Mouse (Mus musculus) kidney, embryonic 16.5 days (tissue): ENCODE data around the gene Gm6096. TPM values are rescaled to one million over a fixed set of nuclear protein-coding genes. Genes with fewer than 3 reads are reported as not detected.
"Not testable (repeated sequence)": the region's sequence is repeated elsewhere in the genome, so short reads cannot be mapped to it uniquely, and the experiment has no call there.

Experiments used
- ATAC-seq: fragments of 200-750 bp; cut with Nextera tagmentation; 2 replicates; pipeline ENCODE4 v1.8.0; 2017; ENCODE audit warnings: moderate TSS enrichment; ENCODE audit not compliant: low FRiP score, low TSS enrichment
- H3K27ac ChIP-seq: fragments of 300-500 bp; sonication (generic); 2 replicates; pipeline ENCODE4 v1.5.1; 2014; ENCODE audit warnings: low read length
- H3K27me3 ChIP-seq: fragments of 300-500 bp; sonication (generic); 2 replicates; pipeline ENCODE4 v1.6.1; 2014; ENCODE audit warnings: low read length, control low read depth, mixed read lengths; ENCODE audit not compliant: insufficient read depth
- H3K36me3 ChIP-seq: fragments of 300-500 bp; sonication (generic); 2 replicates; pipeline ENCODE4 v1.6.1; 2014; ENCODE audit warnings: low read length, control low read depth, mixed read lengths; ENCODE audit not compliant: insufficient read depth
- H3K4me1 ChIP-seq: fragments of 300-500 bp; sonication (generic); 2 replicates; pipeline ENCODE4 v1.6.1; 2014; ENCODE audit warnings: low read length, control low read depth, mixed read lengths; ENCODE audit not compliant: insufficient read depth
- H3K4me2 ChIP-seq: fragments of 300-500 bp; sonication (generic); replicated peaks from 2 replicates; pipeline ENCODE4 v1.6.1; 2014; ENCODE audit warnings: low read depth, low read length
- H3K4me3 ChIP-seq: fragments of 300-500 bp; sonication (generic); 2 replicates; pipeline ENCODE4 v1.5.1; 2014; ENCODE audit warnings: mild to moderate bottlenecking, low read length
- H3K9ac ChIP-seq: fragments of 300-500 bp; sonication (generic); replicated peaks from 2 replicates; pipeline ENCODE4 v1.6.1; 2014; ENCODE audit warnings: low read length
- H3K9me3 ChIP-seq: fragments of 300-500 bp; sonication (generic); 2 replicates; pipeline ENCODE4 v1.6.1; 2016; ENCODE audit warnings: low read length, control low read depth
- WGBS: fragments of 180-500 bp; shearing (Covaris S2); extraction: QIAGEN DNeasy Blood & Tissue Kit; methylation state at CpG from one replicate; pipeline ENCODE4 v1.1.7; 2014; 5-methylcytosine and 5-hydroxymethylcytosine counted together
- polyA plus RNA-seq: library from polyadenylated mRNA; unstranded; fragments of >200 nt; fragmentation: Nextera tagmentation; extraction: Ambion mirVana; gene quantifications from 2 replicates; pipeline ENCODE4 v1.2.1, GENCODE M21; 2015

The Gm6096 gene
- 0.45 and 0.51 TPM in 2 replicates for polyA plus RNA-seq

GRCm38 (mm10) chr7:34250738-34251137 is at the start of gene Gm6096:
Gm6096 (plus strand) TSS chr7:34251038.
- no peak within 1 kb of the TSS for H3K27ac ChIP-seq
- WGBS, result 94% methylated on average over 7 of the region's 7 CpGs
- no peak within 1 kb of the TSS for H3K4me3 ChIP-seq
- H3K9ac ChIP-seq, result no peak within 1 kb of the TSS
- H3K27me3 ChIP-seq, result no peaks in the 10 kb centered on the region
- no peaks in the 10 kb centered on the region for H3K4me1 ChIP-seq
- no peak for ATAC-seq
- H3K4me2 ChIP-seq, result no peak within 1 kb of the TSS
- H3K9me3 ChIP-seq, result no peaks in the 10 kb centered on the region
- H3K36me3 ChIP-seq, result peaks cover 51% of the 10 kb centered on the region

GRCm38 (mm10) chr7:34202147-34202546 is 48.7 kb upstream of the Gm6096 start:
- H3K4me1 ChIP-seq, H3K4me2 ChIP-seq, H3K27me3 ChIP-seq, H3K9ac ChIP-seq, H3K4me3 ChIP-seq, H3K27ac ChIP-seq, H3K9me3 ChIP-seq: not testable (repeated sequence)
- H3K36me3 ChIP-seq, result peaks cover 69% of the 10 kb centered on the region
- 0 out of 2 replicates have a peak, but pooled peaks have one; percentile 51 for ATAC-seq
- 86% methylated on average over 10 of the region's 10 CpGs for WGBS

- WGBS, result 91% methylated on average over 6 of the region's 6 CpGs
- Histone ChIP-seq H3K27ac (no peak overlapping the region), H3K27me3 (no peaks in the 10 kb centered on the region), H3K4me1 (no peaks in the 10 kb centered on the region), H3K4me3 (no peak overlapping the region), H3K36me3 (peaks cover 97% of the 10 kb centered on the region), H3K4me2 (no peak overlapping the region), H3K9me3 (no peaks in the 10 kb centered on the region), H3K9ac (no peak overlapping the region)
- ATAC-seq, result no peak
These were observed 44.5 kb upstream of the Gm6096 start for GRCm38 (mm10) chr7:34206331-34206730.

GRCm38 (mm10) chr7:34208027-34208745 is 42.7 kb upstream of the Gm6096 start:
- ATAC-seq, result no peak
- Histone ChIP-seq H3K27ac (no peak overlapping the region), H3K4me3 (no peak overlapping the region), H3K9ac (no peak overlapping the region), H3K27me3 (no peaks in the 10 kb centered on the region), H3K9me3 (no peaks in the 10 kb centered on the region), H3K4me2 (no peak overlapping the region), H3K4me1 (no peaks in the 10 kb centered on the region), H3K36me3 (peaks cover 97% of the 10 kb centered on the region)
- 85% methylated on average over 9 of the region's 9 CpGs for WGBS

GRCm38 (mm10) chr7:34213281-34213680 is 37.6 kb upstream of the Gm6096 start:
- H3K36me3 ChIP-seq, result peaks cover 89% of the 10 kb centered on the region
- no peaks in the 10 kb centered on the region for H3K9me3 ChIP-seq
- H3K27ac ChIP-seq, result no peak overlapping the region
- H3K9ac ChIP-seq, result no peak overlapping the region
- H3K4me3 ChIP-seq, result no peak overlapping the region
- 93% methylated on average over 7 of the region's 7 CpGs for WGBS
- no peaks in the 10 kb centered on the region for H3K4me1 ChIP-seq
- H3K27me3 ChIP-seq, result no peaks in the 10 kb centered on the region
- no peak for ATAC-seq
- no peak overlapping the region for H3K4me2 ChIP-seq

GRCm38 (mm10) chr7:34214644-34215043 is 36.2 kb upstream of the Gm6096 start:
- Histone ChIP-seq H3K36me3 (peaks cover 89% of the 10 kb centered on the region), H3K4me2 (no peak overlapping the region), H3K4me3 (no peak overlapping the region), H3K27me3 (no peaks in the 10 kb centered on the region), H3K9ac (no peak overlapping the region), H3K9me3 (no peaks in the 10 kb centered on the region), H3K27ac (no peak overlapping the region), H3K4me1 (no peaks in the 10 kb centered on the region)
- ATAC-seq, result no peak
- 95% methylated on average over 8 of the region's 8 CpGs for WGBS

- Histone ChIP-seq H3K36me3 (peaks cover 90% of the 10 kb centered on the region), H3K4me1 (no peaks in the 10 kb centered on the region), H3K4me3 (no peak overlapping the region), H3K27ac (no peak overlapping the region), H3K27me3 (no peaks in the 10 kb centered on the region), H3K9ac (no peak overlapping the region), H3K9me3 (no peaks in the 10 kb centered on the region), H3K4me2 (no peak overlapping the region)
- WGBS, result 65% methylated on average over 9 of the region's 9 CpGs
- ATAC-seq, result no peak
These were observed 35.4 kb upstream of the Gm6096 start for GRCm38 (mm10) chr7:34215481-34215880.

- no peak overlapping the region for H3K4me3 ChIP-seq
- no peak overlapping the region for H3K4me2 ChIP-seq
- H3K27ac ChIP-seq, result no peak overlapping the region
- peaks cover 90% of the 10 kb centered on the region for H3K36me3 ChIP-seq
- ATAC-seq, result no peak
- WGBS, result 93% methylated on average over 10 of the region's 10 CpGs
- no peak overlapping the region for H3K9ac ChIP-seq
- H3K4me1 ChIP-seq, result no peaks in the 10 kb centered on the region
- no peaks in the 10 kb centered on the region for H3K27me3 ChIP-seq
- no peaks in the 10 kb centered on the region for H3K9me3 ChIP-seq
These were observed 34.4 kb upstream of the Gm6096 start for GRCm38 (mm10) chr7:34216474-34216873.

- Histone ChIP-seq H3K4me2 (no peak overlapping the region), H3K4me3 (no peak overlapping the region), H3K27me3 (no peaks in the 10 kb centered on the region), H3K27ac (no peak overlapping the region), H3K9me3 (no peaks in the 10 kb centered on the region), H3K4me1 (no peaks in the 10 kb centered on the region), H3K9ac (no peak overlapping the region), H3K36me3 (peaks cover 90% of the 10 kb centered on the region)
- 84% methylated on average over 1 of the region's 1 CpGs for WGBS
- ATAC-seq, result no peak
These were observed 32.3 kb upstream of the Gm6096 start for GRCm38 (mm10) chr7:34218496-34218895.

GRCm38 (mm10) chr7:34221594-34222250 is 29.1 kb upstream of the Gm6096 start:
- Histone ChIP-seq H3K9me3 (no peaks in the 10 kb centered on the region), H3K9ac (no peak overlapping the region), H3K4me3 (no peak overlapping the region), H3K4me2 (no peak overlapping the region), H3K27me3 (no peaks in the 10 kb centered on the region), H3K36me3 (peaks cover 92% of the 10 kb centered on the region), H3K27ac (no peak overlapping the region), H3K4me1 (0 out of 2 replicates have a peak, but pooled peaks cover 5% of the 10 kb centered on the region)
- no peak for ATAC-seq
- WGBS, result 92% methylated on average over 9 of the region's 9 CpGs
